14 mouse cellular contexts compared by ENCODE assay signal in the genomic region with DNA sequence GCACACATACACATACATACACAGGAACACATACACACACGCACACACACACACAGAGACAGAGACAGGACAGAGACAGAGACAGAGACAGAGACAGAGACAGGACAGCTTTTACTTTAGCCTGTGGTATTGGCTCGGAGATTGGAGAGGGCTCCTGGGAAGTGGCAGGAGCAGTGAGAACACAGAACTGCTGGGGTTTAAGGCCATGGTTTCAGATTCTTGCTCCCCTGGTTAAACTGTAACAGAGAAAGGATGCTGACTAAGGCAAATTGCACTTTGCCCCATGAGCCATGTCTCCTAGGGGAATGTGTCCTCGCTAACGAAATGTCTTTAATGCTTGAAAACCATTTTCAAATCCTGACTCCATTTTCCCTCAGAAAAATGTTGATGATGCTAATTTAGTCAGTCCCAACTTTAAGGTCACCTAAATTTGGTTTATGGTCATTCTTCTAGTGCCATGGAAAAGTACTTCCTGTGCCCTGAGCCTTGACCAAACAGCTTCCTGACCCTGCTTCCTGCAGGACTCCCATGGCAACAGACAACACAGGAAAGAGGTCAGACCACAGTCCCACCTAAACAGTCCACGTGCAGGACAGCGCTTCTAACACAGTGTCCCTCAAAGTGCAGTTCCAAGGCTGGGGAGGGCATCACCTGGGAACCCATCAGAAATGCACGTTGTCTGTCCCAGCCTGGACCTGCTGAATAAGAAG.
A peak's percentile ranks its signal among the peaks of the same experiment; 100 is the strongest.
DNase-seq lines count a peak whose midpoint lies in the region; ATAC-seq and TF ChIP-seq lines count a peak whose summit lies in the region.
"Had no signal": no experiment of that assay in that cellular context is flagged by ENCODE, and none has a peak within 500 bp of the region (broad histone marks: within the 10 kb centered on the region; RNA-seq: fewer than 3 reads in every experiment).

No protein-coding gene starts in this region.

- DNase-seq in adrenal gland, adult (ENCODE audit: inconsistent age in 2 of 2, low spot score in 1 of 2), result peak; percentile 29 to 50
- DNase-seq in adrenal gland, postnatal 4 days (ENCODE audit: low spot score in 2 of 2), result no peak
- peak; percentile 11 for DNase-seq in lung, postnatal 36 days
- DNase-seq in lung, postnatal 10 days, result no peak
- peak; percentile 11 for DNase-seq in liver
- no peak for DNase-seq in stomach, postnatal 0 days (ENCODE audit: low spot score)
- DNase-seq in layer of hippocampus, adult 9-11 months, result no peak
- DNase-seq: cerebellum, adult 18-20 months; heart, adult 2 months; heart, postnatal 4 days; lung, adult 2 months had no signal

- WGBS in stomach, postnatal 0 days, result 66% methylated on average over 7 of the region's 7 CpGs
- WGBS in heart, embryonic 12.5 days, result 79% methylated on average over 7 of the region's 7 CpGs

- ATAC-seq in stomach, postnatal 0 days (ENCODE audit: low FRiP score, low TSS enrichment), result no peak; the same call in 1 of the 2 replicates
- no peak for ATAC-seq in heart, embryonic 12.5 days (ENCODE audit: insufficient number of reproducible peaks, low FRiP score)

- TF ChIP-seq EP300 in stomach, postnatal 0 days (optimal IDR thresholded peaks at IDR 0.05), result no peak

- H3K4me2 ChIP-seq in stomach, postnatal 0 days (replicated peaks; ENCODE audit: low read depth), result no peak overlapping the region
- no peak overlapping the region for H3K4me2 ChIP-seq in heart, embryonic 12.5 days
- H3K4me2 ChIP-seq: midbrain, embryonic 12.5 days had no signal

- H3K9ac ChIP-seq in stomach, postnatal 0 days (ENCODE audit: low read length), result no peak overlapping the region
- no peak overlapping the region for H3K9ac ChIP-seq in heart, embryonic 12.5 days
- H3K9ac ChIP-seq: midbrain, embryonic 12.5 days had no signal

- no peaks in the 10 kb centered on the region for H3K27me3 ChIP-seq in stomach, postnatal 0 days (ENCODE audit: control insufficient read depth, insufficient read depth, low read length)
- H3K27me3 ChIP-seq in heart, embryonic 12.5 days (replicated peaks), result no peaks in the 10 kb centered on the region

- H3K4me1 ChIP-seq in stomach, postnatal 0 days (replicated peaks; ENCODE audit: control insufficient read depth, insufficient read depth), result no peaks in the 10 kb centered on the region
- peaks cover 32% of the 10 kb centered on the region for H3K4me1 ChIP-seq in heart, embryonic 12.5 days (replicated peaks)

- H3K36me3 ChIP-seq in stomach, postnatal 0 days (ENCODE audit: control insufficient read depth, insufficient read depth, low read length), result no peaks in the 10 kb centered on the region
- no peaks in the 10 kb centered on the region for H3K36me3 ChIP-seq in heart, embryonic 12.5 days
- H3K36me3 ChIP-seq: midbrain, embryonic 12.5 days had no signal

- 0 out of 2 replicates have a peak overlapping the region, but pooled peaks have one; percentile 13 for H3K27ac ChIP-seq in stomach, postnatal 0 days (replicated peaks)
- no peak overlapping the region for H3K27ac ChIP-seq in heart, embryonic 12.5 days (ENCODE audit: poor library complexity, severe bottlenecking)
- H3K27ac ChIP-seq: heart, adult 2 months; midbrain, embryonic 12.5 days had no signal

- TF ChIP-seq CTCF in stomach, postnatal 0 days (IDR thresholded peaks at IDR 0.05; ENCODE audit: low read depth), result no peak

- H3K4me3 ChIP-seq in stomach, postnatal 0 days (ENCODE audit: low read depth, low read length), result no peak overlapping the region
- no peak overlapping the region for H3K4me3 ChIP-seq in heart, embryonic 12.5 days
- H3K4me3 ChIP-seq: erythroblast, embryonic 14.5 days; heart, adult 2 months; midbrain, embryonic 12.5 days had no signal

- H3K9me3 ChIP-seq in stomach, postnatal 0 days (ENCODE audit: control insufficient read depth, low read length), result no peaks in the 10 kb centered on the region
- H3K9me3 ChIP-seq in heart, embryonic 12.5 days (replicated peaks), result no peaks in the 10 kb centered on the region
- H3K9me3 ChIP-seq: midbrain, embryonic 12.5 days had no signal

Comparison
In these comparisons a context has a peak if more than half of its experiments do, and no peak if none do; other contexts are left out.
1. DNase-seq: peak in adrenal gland, adult (2 of 2), lung, postnatal 36 days (single experiment) and liver (single experiment); none in adrenal gland, postnatal 4 days (0 of 2), lung, postnatal 10 days (single experiment), stomach, postnatal 0 days (single experiment) and layer of hippocampus, adult 9-11 months (single experiment).